Mouse (Mus musculus) right cerebral cortex, adult 2 months (tissue): ENCODE measurements around the gene Trpm6.

ENCODE experiments used
- DNase-seq, 2 experiments: peaks; one replicate each; pipeline ENCODE4 v3.0.0; 2021 to 2022; ENCODE audit warnings: low spot score in 2 of 2

Gene Trpm6

DNA sequence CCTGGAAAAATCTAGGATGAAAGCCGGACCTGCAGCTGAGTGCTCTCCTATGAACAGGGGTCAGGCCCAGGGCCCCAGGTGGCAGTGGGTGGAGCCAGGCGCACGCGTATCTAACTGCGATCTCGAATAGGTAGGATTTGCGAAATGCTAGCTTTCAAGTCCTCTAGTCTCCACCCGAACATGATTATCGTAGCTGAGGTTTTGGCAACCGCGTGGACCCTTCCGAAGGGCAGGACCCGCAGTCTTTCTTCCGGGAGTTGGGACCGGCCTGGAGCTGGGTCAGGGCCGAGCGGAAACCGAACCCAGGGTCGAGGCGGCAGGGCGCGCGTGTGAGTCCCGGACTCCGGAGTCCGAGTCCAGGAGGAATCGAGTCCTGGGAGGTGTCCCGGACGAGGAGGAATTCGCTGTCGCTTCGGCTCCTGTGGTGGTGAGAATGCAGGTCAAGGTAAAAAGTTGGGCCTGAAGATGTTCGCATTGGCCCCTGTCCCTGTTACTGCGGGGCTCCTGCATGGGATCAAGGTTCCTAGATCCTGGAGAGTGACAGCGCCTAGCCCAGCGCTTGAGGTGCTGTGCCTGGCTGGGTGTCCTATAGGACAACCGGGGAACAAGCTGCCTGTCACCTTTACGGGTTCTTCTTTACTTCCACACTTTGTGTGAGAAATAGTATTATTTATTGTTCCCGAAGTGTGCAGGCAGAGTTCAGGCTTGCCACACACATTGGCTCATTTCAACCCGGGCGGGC, at the start of gene Trpm6:
Gene Trpm6 (plus strand): TSS at position 386 of the 742 bp plus-strand sequence.
- no peak for DNase-seq

DNA sequence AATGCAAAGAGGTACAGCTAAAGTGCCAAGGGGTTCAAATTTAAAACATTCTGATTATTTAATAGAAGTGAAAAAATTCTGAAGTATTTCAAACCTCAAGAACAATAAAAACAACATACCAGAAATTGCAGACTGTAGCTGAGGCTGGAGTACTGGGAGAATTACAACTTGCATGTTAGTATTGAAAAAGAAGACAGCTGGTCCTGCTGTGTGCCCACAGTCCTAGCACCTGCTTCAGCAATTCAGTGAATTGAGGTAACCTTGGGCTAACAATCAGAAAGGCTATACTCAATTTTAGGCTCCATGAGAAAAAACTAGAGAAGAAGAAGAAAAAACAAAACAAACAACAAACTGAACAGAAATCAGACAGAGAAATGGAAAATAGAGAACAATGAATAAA, 41.7 kb upstream of the Trpm6 start:
- no peak for DNase-seq

DNA sequence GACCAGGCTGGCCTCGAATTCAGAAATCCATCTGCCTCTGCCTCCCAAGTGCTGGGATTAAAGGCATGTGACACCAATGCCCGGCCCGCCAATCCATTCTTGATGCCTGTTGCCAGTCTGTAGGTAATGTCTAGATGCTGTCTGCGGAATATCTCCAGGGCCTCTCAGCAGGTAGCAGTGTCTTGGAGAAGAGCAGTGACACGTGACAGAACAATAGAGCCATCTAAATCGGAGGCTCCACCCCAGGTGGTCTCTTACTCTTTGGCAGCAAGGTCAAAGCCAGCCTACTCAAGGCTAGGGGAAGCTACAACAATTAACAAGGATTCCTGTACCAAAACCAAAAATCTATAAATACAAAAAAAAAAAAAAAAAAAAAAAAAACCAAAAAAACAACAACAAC, 38.9 kb upstream of the Trpm6 start:
- DNase-seq, result no peak

DNA sequence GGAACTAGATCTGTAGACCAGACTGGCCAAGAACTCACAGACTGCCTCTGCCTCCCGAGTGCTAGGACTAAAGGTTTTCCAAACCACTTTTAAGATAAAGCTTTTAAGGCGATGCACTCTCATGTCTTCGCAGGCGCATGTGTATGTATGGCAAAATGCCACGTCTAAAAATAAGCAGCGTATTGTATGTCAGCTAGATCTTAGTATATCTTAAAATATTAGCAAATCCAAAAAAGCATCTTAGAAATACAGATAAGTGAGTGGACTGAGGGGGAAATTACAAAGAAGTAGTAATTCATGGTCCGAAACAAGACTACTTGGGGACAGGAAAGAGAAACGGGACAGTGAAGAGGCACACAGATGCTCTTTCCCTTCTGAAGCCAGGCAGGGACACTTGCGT, 38.2 kb upstream of the Trpm6 start:
- DNase-seq, result no peak

DNA sequence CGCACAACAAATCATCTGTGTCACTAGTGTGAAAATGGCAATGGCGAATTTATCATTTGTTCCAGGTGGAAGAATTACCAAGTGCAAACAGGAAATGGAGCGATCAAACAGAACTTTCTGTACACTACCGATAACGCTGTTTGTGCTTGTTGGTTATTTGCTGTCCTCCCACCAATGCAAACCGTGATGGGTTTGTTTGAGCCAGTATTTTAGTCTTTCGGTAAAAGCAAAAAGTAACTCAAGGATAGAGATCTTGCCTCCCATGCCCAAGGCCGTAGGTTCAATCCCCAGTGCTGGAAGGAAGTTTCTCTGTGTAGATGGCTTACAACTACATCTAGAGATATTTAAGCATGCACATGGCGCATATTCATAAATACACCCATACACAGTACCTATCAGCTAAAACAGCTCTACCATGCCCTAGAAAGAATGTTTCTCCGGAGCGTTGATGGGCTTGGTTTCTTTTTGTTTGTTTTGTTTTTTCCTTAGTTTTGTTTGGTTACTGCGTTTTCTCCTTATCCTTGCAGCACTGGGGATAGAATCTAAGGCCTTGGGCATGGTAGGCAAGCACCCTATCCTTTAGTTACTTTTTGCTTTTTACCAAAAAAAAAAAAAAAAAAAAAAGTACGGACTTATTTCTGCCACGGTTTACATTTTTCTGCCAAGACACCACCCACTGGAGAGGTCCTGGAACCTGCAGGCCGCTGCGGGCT, 37.5 kb upstream of the Trpm6 start:
- DNase-seq, result no peak

DNA sequence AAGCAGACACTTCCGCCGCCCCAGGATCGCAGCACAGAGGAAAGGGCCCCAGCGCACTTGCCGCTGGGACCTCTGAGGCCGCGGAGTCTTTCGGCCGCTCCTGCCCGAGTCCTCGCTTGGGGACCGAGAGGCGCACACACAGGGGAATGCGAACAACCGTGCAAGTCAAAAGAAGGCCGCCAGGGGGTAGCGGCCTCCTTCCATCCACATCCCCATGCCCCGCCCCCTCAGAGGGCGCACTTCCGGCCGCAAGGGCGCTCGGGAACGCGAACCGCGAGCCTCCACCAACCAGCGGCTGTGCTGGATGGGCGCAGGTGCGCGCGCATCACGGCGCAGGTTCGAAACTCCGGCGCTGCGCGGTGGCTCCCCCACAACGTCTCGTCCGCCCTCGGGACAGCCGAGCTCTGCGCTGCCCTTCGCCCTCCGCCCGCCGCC, 36.9 kb upstream of the Trpm6 start, which contains the start of gene D030056L22Rik:
Gene D030056L22Rik (plus strand): TSS at position 328 of the 435 bp plus-strand sequence.
- DNase-seq, result peak; percentile 98 to 99

DNA sequence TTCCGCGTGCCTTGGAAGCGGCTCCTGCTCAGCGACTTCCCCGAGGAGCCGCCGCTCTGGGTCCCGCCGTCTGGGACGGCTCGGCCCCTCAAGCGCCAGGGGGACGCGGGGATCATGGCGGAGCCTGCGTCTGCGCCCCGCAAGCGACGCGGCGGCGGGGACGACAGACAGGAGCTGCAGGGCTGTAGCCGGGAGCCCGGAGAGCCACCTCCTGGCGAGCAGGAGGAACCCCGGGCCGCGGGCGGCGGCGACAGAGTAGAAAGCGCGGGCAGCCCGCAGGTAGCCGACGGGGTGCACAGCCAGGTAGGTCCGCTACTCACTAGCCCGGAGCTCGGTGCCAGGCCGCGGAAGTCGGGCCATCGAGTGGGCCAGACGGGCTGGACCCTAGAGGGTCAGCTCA, 36.4 kb upstream of the Trpm6 start:
- DNase-seq, result peak; percentile 22 to 41

DNA sequence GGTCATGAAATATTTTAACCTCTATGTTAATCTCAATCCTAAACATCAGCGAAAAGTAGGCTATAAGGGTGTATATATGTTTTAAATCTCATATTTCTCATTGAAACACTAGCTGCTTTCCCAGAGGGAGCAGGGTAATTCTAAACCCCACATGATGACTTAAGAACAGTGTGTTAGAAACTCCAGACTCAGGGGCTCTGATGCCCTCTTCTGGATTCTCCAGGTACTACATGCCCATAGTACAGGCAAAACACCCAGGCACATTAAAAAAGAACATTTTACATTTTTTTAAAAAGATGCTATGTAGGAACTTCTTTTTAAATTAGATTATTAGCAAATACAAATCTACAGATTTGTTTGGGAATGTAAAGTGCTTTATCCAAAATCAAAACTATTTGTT, 33.4 kb upstream of the Trpm6 start:
- peak; percentile 80 to 83 for DNase-seq

DNA sequence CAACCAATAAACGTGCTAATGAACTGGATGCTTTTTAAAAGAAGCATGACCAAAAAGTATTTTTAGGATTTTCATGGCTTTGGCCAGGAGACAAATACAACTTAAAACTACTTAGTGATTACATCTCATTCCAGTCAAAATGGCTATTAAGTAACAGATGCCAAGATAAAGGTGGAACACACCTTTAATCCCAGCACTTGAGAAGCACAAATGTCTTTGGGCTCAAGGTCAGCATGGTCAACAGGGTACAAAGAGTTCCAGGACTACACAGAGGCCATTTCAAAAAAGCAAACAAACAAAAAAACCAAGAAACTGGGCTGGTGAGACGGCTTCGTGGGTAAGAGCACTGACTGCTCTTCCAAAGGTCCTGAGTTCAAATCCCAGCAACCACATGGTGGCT, 29.4 kb upstream of the Trpm6 start:
- DNase-seq, result no peak

DNA sequence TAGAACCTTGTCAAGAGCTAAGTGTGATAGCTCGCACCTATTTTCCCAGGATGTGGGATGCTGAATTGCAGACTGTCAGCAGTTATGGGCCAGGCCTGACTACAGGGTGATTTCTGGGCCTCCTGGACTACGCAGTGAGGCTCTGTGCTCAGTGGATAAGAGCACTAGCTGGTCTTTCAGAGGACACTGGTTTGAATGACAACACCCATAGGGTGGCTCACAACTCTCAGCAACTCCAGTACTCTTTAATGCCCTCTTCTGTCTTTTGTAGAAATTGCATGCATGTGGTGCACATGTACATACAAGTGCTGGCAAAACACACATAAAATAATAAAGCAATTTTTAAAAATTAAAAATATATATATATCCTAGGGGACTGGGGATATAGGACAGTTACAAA, 24.6 kb upstream of the Trpm6 start:
- DNase-seq, result no peak

DNA sequence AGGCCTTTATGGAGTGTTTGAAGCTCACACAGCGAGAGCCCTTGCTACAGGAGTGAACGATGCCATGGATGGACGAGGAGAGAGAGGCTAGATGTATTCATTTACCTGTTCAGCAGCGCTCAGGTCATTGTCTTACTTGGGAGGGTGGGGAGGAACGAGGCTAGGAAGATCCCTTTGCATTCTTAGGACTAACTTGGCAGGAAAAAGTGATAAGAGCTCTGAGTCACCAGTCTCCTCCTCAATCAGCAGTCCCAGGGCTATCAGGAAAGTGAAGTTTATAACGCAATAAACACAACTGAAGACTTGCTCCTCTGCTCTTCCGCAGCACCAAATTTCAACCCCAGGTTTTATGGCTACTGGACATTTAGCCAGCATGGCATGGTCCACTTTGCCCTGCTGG, 19.5 kb upstream of the Trpm6 start:
- no peak for DNase-seq

DNA sequence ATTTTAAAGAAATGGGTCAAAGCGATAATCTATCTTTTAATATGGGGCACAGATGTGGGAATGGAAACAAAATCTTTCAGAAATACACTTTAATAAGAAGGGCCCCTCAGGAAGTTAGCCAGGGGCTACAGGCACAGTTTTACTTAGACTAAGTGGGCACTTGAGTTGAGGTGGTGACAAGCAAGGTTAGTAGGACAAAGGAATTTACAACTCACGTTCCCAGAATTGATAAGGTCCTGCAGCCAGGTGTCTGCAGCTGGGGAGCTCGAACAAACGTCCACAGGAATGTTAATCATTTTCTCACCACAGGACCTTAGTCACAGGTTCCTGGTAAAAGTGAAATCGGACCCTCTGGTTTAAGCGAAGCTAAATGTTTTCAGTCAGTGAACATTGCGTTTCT, 18.7 kb upstream of the Trpm6 start:
- DNase-seq, result no peak

DNA sequence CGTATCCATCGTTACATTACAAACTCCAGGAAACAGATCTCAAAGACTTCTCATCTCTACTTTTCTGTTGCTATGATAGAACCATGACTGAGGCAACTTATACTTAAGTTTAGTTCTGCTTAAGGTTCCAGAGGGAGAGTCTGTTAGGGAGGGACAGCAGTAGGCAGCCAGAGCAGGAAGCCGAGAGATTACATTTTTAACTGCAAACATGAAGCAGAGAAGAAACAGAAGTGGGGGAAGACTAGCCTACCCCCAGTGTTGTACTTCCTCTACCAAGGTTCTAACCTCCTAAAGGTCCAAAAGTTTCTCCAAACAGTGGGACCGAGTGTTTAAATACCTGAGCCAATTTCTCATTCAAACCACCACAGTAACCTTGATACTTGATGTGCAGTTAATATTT, 13.9 kb upstream of the Trpm6 start:
- no peak for DNase-seq

DNA sequence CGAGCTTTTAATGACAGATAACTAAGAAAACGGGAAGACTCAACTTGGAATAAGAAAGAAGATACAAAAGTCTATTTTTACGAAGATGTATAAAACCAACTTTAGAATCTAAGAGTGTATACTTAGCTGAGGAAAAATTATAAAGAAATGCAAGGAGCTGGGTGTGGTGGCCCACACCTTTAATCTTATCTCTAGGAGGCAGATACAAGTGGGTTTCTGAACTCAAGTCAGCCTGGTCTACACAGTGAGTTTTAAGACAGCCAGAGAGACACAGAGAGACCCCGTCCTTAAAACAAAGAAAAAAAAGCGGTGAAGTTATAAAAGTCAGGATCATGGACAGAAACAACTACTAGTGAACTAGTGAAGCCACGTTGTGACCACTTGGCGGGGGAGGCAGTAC, 10.6 kb upstream of the Trpm6 start:
- no peak for DNase-seq

DNA sequence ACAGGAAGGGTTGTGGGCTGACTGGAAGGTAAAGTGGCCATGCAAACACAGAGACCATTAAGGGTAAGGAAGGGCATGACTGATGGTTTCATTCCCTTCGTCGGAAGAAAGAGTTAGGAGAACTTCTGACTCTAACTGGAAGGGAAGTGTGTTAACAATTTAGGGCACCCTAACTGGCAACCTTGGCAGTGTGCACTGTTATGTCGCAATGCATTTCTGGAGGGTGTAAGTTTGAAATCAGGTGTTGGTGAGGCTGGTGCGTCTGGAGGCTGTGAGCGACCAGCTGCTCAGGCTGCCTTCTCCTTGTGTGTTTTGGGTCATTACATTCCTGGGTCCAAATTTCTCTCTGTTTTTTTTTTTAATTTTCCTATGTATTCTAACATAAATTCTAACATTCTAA, 5.8 kb upstream of the Trpm6 start:
- no peak for DNase-seq

DNA sequence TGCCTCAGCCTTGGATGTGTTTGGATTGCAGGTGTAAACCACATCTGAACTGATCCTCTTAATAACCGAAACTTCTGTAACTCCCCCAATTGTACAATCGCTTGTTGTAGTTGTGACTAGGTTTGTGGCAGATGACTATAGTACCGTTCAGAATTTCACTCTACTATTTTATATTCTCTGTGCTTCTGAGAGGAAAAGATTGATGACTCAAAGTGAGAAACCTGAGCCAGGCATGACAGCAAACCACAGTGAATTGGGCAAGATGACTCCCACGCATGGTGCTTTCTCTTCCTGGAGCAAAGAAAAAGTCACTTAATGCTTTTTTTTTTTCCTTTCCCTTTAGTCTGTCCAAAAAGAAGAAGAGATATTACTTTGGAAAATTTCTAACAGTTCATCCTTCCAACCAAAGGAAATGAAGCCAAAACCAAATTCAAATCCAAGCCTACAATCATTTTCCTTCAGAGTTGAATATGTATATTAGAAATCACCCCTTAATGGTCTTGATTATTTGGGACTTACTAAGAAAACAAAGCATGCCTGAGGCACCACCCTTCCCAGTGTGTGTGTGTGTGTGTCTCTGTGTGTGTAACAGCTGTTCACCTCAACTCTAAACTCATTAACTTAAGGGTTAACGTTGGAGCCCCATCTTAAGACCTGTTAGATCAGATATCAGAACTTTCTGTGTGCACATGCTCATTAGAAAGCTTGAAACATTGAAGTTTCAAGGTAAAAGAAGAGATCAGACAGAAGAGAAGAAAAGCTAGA, 3.0 kb upstream of the Trpm6 start:
- DNase-seq, result peak; percentile 8 to 18

DNA sequence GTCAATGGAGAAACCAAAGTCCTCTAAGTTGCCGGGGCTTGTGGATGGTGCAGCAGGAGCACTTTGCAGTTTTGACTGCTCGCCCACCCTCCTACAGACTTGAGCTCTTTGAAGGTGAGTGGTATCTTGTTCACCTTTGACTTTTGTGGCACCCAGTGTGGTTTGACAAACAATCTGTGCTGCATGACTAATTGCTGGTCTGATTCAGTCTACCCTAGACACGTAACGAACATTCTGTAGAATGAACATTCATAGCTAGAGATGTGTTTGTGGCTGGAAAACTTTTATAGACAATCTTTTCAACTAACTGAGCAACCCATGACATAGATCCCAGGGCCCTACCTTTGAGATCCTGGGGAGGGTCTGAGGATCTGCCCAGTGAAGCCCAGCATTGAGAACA, 2.4 kb upstream of the Trpm6 start:
- no peak for DNase-seq

DNA sequence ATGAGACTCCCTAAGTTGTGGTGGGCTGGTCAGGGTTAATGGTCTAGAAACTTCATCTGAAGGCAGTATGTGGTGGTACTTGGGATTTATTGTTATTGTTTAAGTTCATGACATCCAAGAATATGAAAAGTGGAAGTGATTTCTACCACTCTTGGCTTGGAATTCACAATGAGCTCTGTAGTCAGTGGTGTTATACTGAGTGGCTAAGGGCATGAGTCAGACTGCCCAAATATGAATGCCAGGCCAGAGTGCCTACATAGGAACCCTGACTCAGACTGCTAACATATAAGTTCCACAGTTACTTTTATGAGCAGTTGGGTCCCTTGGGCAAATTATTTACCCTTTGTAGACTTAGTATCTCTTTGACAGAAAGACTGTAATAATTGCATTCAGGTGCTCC, 7.4 kb downstream of the Trpm6 start:
- DNase-seq, result no peak

DNA sequence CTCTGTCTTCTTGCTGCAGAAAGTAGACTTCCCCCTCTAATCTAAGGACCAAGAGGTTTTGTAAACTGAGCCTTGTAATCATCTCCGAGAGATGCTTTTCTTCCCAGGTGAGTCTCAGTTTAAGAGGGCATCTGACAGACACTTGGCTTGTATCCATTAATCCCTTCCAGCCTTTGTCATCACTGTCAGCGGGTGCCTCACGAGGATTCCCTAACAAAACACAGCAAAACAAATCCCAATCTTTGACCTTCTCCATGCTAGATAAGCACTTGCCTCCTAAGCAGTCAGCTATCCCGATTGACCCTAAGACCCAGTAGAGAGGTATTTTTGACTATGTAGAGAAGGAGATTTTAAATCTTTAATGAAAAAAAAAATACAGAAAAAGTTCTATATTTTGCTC, 7.9 kb downstream of the Trpm6 start:
- DNase-seq, result no peak

DNA sequence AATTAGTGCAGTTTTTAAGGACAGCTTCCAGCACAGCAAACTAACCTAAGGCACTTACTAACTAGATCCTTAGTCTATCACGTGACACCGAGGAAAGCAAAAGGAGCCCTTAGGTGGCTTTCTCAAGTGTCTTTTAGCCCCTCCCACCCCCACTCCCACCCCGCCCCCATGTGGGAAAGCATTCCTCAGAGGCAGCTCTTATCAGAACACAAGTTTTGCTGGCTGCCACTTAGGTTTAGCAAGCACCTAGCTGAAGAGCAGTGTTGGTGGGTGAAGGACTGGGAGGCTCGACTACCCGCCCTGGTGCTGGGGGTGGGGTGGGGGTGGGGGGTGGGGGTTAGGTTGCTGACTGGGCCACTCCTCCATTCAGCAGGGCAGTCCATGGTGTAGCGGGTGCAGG, 8.5 kb downstream of the Trpm6 start:
- DNase-seq, result no peak

DNA sequence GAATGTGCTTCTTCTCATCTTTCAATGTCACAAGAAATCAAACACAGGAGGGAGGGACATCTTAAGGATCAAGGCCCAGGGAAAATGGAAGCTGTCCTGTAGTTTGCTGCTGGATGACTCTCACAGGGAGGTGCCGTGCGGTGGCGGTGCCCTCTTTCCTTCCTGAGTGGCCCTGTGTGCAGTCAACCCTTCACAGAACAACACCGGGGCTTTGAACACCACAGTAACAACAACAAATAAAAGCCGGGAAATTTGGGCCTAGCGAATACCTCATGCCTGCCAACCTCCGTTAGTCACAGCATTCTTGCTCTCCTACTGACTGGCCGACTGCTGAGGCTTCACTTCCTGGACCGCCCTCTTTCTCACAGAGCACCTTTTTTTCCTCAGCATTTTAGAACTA, 9.1 kb downstream of the Trpm6 start:
- DNase-seq, result no peak

DNA sequence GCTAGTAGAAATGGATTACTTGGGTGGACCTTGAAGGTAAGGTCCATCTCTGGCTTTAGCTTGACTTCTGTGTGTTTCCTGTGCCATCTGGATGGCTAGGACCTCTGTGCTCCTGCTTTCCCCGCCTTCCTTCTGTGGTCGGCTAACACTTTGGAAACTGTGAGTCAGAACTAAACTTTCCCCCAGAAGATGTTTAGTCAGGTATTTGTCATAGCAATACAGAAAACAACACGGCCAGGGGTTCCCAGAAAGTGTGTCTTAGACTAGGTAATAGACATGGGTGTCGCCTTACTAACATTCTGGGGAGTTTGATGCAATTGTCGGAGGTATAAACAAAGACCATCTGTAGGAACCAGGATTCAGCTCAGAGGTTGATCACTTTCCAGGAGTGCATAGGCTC, 16.6 kb downstream of the Trpm6 start:
- no peak for DNase-seq

DNA sequence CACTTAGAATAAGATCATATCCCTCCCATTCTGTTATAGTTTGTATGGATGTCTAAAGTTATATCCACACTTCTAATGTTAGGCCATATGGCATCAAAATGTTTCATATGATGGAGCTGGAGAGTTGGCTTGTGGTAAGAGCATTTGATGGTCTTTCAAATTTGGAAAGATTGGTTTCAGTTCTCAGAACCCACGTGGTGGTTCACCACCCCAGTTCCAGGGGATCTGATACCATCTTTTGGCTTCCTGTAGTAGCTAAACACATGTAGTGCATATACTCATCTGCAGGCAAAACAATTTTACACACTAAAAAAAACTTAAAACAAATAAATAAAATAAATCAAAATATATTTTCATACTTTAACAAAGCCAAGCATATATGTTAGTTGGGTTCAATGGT, 21.3 kb downstream of the Trpm6 start:
- DNase-seq, result no peak
